Mouse (Mus musculus): ENCODE measurements around the gene Cpe.
"Not testable (repeated sequence)": the region's sequence is repeated elsewhere in the genome, so short reads cannot be mapped to it uniquely, and the experiment has no call there.

Gene Cpe

DNA sequence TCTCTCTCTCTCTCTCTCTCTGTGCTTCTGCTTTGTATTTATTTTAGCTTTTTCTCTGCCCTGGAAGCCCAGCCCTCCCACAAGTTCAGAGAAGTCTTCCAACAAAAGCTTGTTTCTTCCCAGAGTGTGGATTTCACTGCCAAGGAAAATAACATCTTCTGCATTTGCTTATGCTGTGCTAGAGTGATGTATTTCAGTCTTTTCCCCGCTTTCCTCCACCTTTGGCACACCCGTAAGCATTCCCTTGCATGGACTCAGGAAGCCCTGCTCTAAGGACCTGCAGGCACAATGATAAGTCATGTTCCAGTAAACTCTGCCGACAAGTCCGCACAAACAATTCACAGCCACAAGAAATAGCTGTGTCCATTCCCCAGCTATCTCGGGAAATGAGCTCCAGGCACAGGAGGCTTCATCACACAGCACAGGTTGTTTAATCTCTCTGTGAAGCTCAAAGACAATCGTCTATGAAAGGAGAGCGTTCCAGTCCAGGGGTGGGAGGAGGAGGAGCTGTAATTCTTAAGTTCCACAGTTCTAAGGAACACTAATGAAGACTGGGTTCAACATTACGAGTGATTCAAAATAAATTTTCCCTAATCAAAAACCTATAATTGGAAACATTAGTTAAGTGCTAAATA lies 17.8 kb downstream of the Cpe start:
- no peak for DNase-seq (ENCODE audit: low spot score in 2 of 2)

- DNase-seq (ENCODE audit: low spot score in 2 of 2): no peak
Measured at GRCm38 (mm10) chr8:64672920-64673319, 19.9 kb downstream of the Cpe start.

DNA sequence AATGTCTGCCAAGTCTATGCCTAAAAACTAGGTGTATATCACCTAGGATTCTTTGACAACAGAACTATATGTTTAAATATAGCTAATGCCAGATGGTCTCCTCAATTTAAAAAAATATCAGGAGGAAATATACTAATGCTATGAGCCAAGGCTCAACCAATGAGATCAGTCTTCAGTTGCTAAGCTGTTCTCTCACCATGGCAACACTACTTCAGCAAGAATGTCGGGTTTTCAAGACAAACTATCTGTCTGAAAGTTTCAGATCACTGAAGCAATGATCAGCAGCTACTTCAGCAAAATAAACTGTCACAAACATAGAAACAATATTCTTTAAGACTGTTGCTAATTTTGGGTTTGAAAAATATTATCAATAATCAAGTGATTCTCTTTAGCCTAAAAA lies 20.9 kb downstream of the Cpe start:
- no peak for DNase-seq (ENCODE audit: low spot score in 2 of 2)

GRCm38 (mm10) chr8:64666305-64666704 lies 26.5 kb downstream of the Cpe start:
- DNase-seq (ENCODE audit: low spot score in 2 of 2): not testable (repeated sequence)

GRCm38 (mm10) chr8:64665563-64665962 lies 27.3 kb downstream of the Cpe start:
- DNase-seq (ENCODE audit: low spot score in 2 of 2): no peak

DNA sequence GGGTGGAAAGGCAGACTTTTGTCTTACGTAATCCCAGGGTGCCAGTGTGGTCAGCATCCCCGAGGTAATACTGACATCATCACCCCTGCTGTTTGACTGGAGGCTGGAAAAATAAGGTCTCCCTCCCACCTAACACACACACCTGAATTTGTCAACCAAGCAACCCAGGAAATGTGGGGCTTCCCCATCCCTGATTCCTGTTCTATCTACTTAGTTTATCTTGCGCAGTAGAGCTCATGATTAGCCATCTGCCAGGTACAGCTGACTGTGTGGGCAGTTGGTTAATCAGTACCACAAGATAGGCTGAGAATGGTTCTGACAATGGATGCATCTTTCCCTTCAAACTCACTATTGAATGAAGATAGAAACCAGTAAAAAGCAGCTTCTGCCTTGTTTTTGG lies 28.0 kb downstream of the Cpe start:
- DNase-seq (ENCODE audit: low spot score in 2 of 2): no peak

DNA sequence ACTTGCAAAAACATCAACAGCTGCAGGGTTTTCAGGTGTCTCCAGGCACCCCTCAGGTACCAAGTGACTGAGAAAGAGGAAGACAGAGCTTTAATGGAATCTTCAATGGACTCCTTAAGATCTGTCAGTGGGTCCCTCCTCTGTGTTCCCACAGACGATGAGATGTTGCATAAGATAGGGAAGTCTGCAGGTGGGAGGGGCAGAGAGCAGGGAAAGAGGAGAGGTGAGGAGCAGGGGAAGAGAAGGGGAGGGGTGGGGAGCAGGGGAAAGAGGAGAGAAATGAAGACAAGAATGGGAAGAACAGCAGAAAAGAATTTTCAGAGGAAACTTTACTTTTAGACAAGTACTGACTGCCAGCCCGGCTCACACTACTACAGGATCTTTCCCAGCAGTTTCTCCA lies 28.5 kb downstream of the Cpe start:
- DNase-seq (ENCODE audit: low spot score in 2 of 2): no peak

DNA sequence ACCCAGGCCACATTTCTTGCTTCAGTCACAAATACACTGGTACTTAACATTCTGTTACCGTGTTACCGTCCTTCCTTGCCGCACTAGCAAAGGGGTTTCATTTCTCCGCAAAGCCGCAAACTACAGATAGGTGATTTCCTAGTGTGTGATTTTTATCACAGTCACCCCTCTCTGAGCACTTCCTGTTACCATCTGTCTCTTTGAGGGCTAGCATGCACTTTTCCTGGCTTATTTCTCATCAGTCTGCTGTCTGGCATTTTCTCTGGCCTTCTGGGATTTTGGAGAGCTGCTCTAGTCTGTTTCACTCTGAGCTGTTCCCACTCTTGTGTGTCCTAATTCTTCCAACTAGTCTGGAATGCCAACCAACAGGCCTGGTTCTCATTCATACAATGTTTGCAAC lies 33.8 kb downstream of the Cpe start:
- DNase-seq (ENCODE audit: low spot score in 2 of 2): peak; percentile 50 to 66

DNA sequence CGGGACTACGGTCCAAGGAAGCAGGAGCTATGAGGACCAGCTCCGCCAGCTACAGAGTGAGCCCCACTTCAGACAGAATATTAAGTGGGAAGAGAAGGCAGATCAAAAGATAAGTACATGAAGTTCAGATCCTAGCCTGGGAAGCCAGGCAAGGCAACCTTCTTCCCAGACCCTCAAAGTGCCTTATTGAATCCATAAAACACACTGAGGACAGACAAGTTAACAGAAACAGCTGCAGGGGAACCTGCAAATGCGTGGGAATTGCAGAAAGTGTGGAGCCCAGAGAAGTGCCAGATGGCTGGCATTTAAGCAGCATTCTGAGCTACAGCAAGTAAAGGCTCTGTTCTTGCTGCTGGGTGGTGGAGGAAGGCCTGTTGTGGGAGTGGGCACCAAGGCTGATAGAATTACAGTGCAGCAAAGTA lies 34.9 kb downstream of the Cpe start:
- DNase-seq (ENCODE audit: low spot score in 2 of 2): peak; percentile 82 to 87

GRCm38 (mm10) chr8:64657517-64657916 lies 35.3 kb downstream of the Cpe start:
- DNase-seq (ENCODE audit: low spot score in 2 of 2): no peak

DNA sequence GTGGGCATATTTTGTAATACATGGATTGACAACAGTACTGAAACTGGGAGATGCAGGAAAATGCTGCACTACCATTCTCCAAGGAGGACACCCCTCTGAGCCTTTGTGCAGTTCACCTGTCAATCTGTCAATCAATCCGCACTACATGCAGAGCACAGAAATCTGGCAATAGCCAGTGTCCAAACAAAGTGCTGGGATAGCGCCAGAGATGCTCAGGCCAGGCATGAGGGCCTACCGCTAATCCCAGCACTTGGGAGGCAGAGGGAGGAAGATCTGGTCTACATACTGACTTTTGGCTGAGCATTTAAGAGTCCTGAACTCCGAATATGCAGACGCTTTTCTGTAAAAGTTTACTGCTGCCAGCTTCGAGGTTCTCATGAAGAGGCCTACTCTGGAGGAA lies 37.0 kb downstream of the Cpe start:
- no peak for DNase-seq (ENCODE audit: low spot score in 2 of 2)

- DNase-seq (ENCODE audit: low spot score in 2 of 2): no peak
Measured at GRCm38 (mm10) chr8:64655087-64655486, 37.8 kb downstream of the Cpe start.

GRCm38 (mm10) chr8:64652285-64652684 lies 40.6 kb downstream of the Cpe start:
- DNase-seq (ENCODE audit: low spot score in 2 of 2): no peak

DNA sequence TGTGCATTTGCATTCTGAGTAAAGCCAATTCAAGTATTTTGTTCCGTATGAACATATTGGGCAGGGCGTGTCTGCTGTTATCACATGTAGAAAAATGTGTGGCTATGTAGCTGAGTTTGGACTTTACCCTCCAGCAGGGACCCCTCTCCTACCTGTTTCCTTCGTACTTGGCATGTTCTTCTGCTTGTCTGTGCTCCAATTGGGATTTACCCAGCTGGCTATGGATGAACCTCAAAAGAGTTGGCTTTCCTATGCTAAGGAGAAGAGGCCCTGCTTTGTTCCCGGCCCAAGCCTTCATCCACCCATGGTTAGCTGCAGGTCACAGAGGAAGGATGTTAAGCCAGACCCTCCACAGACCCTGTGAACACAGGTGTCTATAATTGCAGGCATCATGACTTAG lies 44.8 kb downstream of the Cpe start:
- no peak for DNase-seq (ENCODE audit: low spot score in 2 of 2)

DNA sequence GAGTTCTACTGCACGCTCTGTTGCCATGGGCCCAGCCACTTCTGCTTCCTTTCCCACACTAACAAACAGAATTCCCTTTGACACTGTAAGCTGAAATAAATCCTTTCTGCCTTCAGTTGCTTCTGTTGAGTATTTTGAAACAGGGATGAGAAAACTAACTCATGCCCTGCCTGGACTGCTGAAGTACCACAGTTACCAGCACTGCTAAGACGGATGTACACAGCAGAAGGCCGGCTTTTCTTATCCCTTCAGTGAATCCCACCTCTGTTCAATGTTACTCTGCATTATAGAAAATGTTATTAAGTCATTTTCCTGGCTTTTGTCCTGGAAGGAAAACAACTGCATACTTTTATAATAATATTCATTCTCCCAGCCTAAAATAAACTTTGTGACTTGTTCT lies 45.7 kb downstream of the Cpe start:
- no peak for DNase-seq (ENCODE audit: low spot score in 2 of 2)

- no peak for DNase-seq (ENCODE audit: low spot score in 2 of 2)
Measured at GRCm38 (mm10) chr8:64646421-64646820, 46.4 kb downstream of the Cpe start.

GRCm38 (mm10) chr8:64644108-64645005 lies 48.5 kb downstream of the Cpe start:
- no peak for DNase-seq (ENCODE audit: low spot score in 2 of 2)

DNA sequence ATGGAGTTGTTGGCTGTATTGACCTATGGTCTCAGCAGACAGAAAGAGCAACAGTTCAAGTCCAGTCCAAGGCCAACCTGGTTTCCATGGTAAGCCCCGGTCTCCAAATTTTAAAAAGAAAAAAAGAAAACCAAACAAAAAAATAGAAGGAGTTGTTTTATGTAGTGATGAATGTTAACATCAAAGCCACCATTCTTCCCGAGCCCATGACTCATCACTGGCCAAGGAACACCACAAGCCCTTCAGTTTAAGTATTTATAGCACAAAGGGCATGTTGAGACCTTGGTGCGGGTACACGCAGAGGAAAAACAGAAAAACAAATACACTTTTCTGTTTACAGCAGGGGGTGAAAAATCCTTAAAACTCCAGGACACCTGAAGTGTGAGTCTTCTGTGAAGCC lies 49.5 kb downstream of the Cpe start:
- DNase-seq (ENCODE audit: low spot score in 2 of 2): no peak

- DNase-seq (ENCODE audit: low spot score in 2 of 2): no peak
Measured at GRCm38 (mm10) chr8:64642799-64643198, 50.1 kb downstream of the Cpe start.

GRCm38 (mm10) chr8:64640599-64640998 lies 52.3 kb downstream of the Cpe start:
- no peak for DNase-seq (ENCODE audit: low spot score in 2 of 2)

DNA sequence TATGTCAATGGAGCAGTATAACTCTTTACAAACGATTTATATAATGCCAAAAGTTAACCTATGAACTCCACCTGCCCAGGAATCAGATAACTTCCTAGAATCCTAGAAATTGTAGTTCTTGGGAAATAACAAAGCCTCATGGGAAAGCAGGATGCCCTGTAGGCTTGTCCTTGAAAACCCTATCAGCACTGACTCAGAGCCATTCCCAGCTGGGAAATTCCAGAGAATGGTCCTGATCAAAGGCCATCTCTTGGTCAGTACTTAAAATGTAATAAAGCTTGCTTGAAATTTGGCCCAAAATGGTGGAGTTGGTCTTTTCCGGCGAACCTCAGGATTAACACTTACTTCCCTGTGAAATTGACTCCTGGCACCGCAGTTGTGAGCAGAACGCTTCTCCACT lies 53.2 kb downstream of the Cpe start:
- no peak for DNase-seq (ENCODE audit: low spot score in 2 of 2)

GRCm38 (mm10) chr8:64634901-64635300 lies 58.0 kb downstream of the Cpe start:
- DNase-seq (ENCODE audit: low spot score in 2 of 2): no peak

GRCm38 (mm10) chr8:64634131-64634865 lies 58.6 kb downstream of the Cpe start:
- DNase-seq (ENCODE audit: low spot score in 2 of 2): peak; percentile 67 to 82

Data from right cerebral cortex, postnatal 36 days (tissue).